Comparison of ENCODE assay signal across 15 mouse cellular contexts in the genomic region with DNA sequence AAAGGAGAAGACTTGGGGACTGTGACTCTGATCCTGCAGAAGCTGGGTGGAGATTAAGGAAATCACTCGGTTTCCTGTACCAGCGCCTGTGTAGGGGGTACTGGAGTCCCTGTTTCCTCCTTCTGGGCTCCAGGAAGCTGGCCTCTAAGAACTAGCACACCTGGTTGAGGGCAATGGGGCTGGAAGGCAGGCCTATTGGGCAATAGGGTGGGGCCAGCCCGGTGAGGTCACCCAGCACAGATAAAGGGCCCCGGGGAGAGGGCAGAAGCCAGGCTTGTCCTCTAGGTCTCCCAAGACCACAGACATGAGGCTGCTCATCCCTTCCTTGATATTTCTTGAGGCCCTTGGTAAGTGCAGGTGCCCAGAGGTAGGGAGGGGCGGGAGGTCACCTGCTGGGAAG. TPM values are rescaled to one million over a fixed set of nuclear protein-coding genes. Genes with fewer than 3 reads are reported as not detected.
A peak's percentile ranks its signal among the peaks of the same experiment; 100 is the strongest.
DNase-seq lines count a peak whose midpoint lies in the region; ATAC-seq and TF ChIP-seq lines count a peak whose summit lies in the region.
"Had no signal": no experiment of that assay in that cellular context is flagged by ENCODE, and none has a peak within 500 bp of the region (broad histone marks: within the 10 kb centered on the region; RNA-seq: fewer than 3 reads in every experiment).

A gene (plus strand): TSS at position 250 of the 400 bp plus-strand sequence.

- H3K27ac ChIP-seq in intestine, embryonic 15.5 days, result no peak within 1 kb of the TSS
- H3K27ac ChIP-seq in liver, postnatal 0 days (ENCODE audit: low read depth), result 0 out of 2 replicates have a peak within 1 kb of the TSS, but pooled peaks have one; percentile 39
- H3K27ac ChIP-seq: hindbrain, embryonic 12.5 days; layer of hippocampus, adult 2 months; midbrain, embryonic 15.5 days; neural tube, embryonic 13.5 days had no signal

- 47% methylated on average over 5 of the region's 5 CpGs for WGBS in intestine, embryonic 15.5 days
- WGBS in liver, postnatal 0 days (ENCODE audit: insufficient replicate concordance), result 31% methylated on average over 5 of the region's 5 CpGs

- H3K27me3 ChIP-seq in intestine, embryonic 15.5 days (replicated peaks), result no peaks in the 10 kb centered on the region
- H3K27me3 ChIP-seq in liver, postnatal 0 days (ENCODE audit: insufficient read depth, low read length), result no peaks in the 10 kb centered on the region
- H3K27me3 ChIP-seq: hindbrain, embryonic 12.5 days; midbrain, embryonic 15.5 days; neural tube, embryonic 13.5 days had no signal

- peak; percentile 38 to 72 for DNase-seq in spleen, postnatal 4 days (ENCODE audit: low spot score in 2 of 2)
- no peak for DNase-seq in spleen, adult 18-20 months
- DNase-seq in liver, postnatal 0 days, result peak; percentile 61
- DNase-seq in cerebellum, adult 11-12 months, result no peak
- DNase-seq in B cell, adult 2 months, result no peak
- DNase-seq in kidney, adult 8-10 months, result no peak
- DNase-seq: adrenal gland, adult 8-10 months; kidney, adult 2 months had no signal

- TF ChIP-seq CTCF in liver, postnatal 0 days (IDR thresholded peaks at IDR 0.05; ENCODE audit: low read depth), result no peak

- TF ChIP-seq EP300 in liver, postnatal 0 days (IDR thresholded peaks at IDR 0.05; ENCODE audit: low read depth), result no peak

- H3K9me3 ChIP-seq in intestine, embryonic 15.5 days, result no peaks in the 10 kb centered on the region
- H3K9me3 ChIP-seq in liver, postnatal 0 days (ENCODE audit: low read length), result no peaks in the 10 kb centered on the region
- H3K9me3 ChIP-seq: hindbrain, embryonic 12.5 days; midbrain, embryonic 15.5 days; neural tube, embryonic 13.5 days had no signal

- H3K4me1 ChIP-seq in intestine, embryonic 15.5 days (replicated peaks), result no peaks in the 10 kb centered on the region; the same call in 1 of the 2 replicates
- peaks cover 3% of the 10 kb centered on the region; the same call in 1 of the 2 replicates for H3K4me1 ChIP-seq in liver, postnatal 0 days (ENCODE audit: insufficient read depth)
- H3K4me1 ChIP-seq: hindbrain, embryonic 12.5 days; midbrain, embryonic 15.5 days; neural tube, embryonic 13.5 days had no signal

- no peak within 1 kb of the TSS for H3K4me3 ChIP-seq in intestine, embryonic 15.5 days (replicated peaks)
- H3K4me3 ChIP-seq in liver, postnatal 0 days (ENCODE audit: low read depth, low read length), result peak within 1 kb of the TSS; percentile 26
- H3K4me3 ChIP-seq: hindbrain, embryonic 12.5 days; layer of hippocampus, adult 2 months; midbrain, embryonic 15.5 days; neural tube, embryonic 13.5 days had no signal

- no peaks in the 10 kb centered on the region for H3K36me3 ChIP-seq in intestine, embryonic 15.5 days
- no peaks in the 10 kb centered on the region for H3K36me3 ChIP-seq in liver, postnatal 0 days (replicated peaks; ENCODE audit: insufficient read depth, low read length)
- H3K36me3 ChIP-seq: hindbrain, embryonic 12.5 days; midbrain, embryonic 15.5 days; neural tube, embryonic 13.5 days had no signal

- H3K9ac ChIP-seq in intestine, embryonic 15.5 days, result no peak within 1 kb of the TSS
- H3K9ac ChIP-seq in liver, postnatal 0 days (replicated peaks), result peak within 1 kb of the TSS; percentile 30; the same call in 1 of the 2 replicates
- H3K9ac ChIP-seq: hindbrain, embryonic 12.5 days; midbrain, embryonic 15.5 days; neural tube, embryonic 13.5 days had no signal

- H3K4me2 ChIP-seq in intestine, embryonic 15.5 days (replicated peaks), result no peak within 1 kb of the TSS
- 0 out of 2 replicates have a peak within 1 kb of the TSS, but pooled peaks have one; percentile 1 for H3K4me2 ChIP-seq in liver, postnatal 0 days (ENCODE audit: low read depth, low read length)
- H3K4me2 ChIP-seq: hindbrain, embryonic 12.5 days; midbrain, embryonic 15.5 days; neural tube, embryonic 13.5 days had no signal

- peak; percentile 95 for ATAC-seq in intestine, embryonic 15.5 days
- peak; percentile 72 for ATAC-seq in liver, postnatal 0 days
- ATAC-seq: midbrain, embryonic 15.5 days had no signal

RNA-seq across cellular contexts. Expression of the gene that starts here (rescaled TPM):
- polyA plus RNA-seq in intestine, embryonic 15.5 days (2015; fragmentation: Nextera tagmentation; extraction: Ambion mirVana), result 2.2 and 5.1 TPM in 2 replicates
- 235 and 247 TPM in 2 replicates for polyA plus RNA-seq in liver, postnatal 0 days (2015; fragmentation: Nextera tagmentation; extraction: Ambion mirVana)
- polyA plus RNA-seq: cortical plate, adult 2 months; urinary bladder, adult 2 months had no signal

Comparison
In these comparisons a context has a peak if more than half of its experiments do, and no peak if none do; other contexts are left out.
1. RNA of the gene that starts here (polyA plus RNA-seq): 235 to 247 TPM in liver, postnatal 0 days; 2.2 to 5.1 TPM in intestine, embryonic 15.5 days; every median in the first group is over 10 times any median in the second.
2. DNase-seq: peak in spleen, postnatal 4 days (2 of 2) and liver, postnatal 0 days (single experiment); none in spleen, adult 18-20 months (0 of 2), cerebellum, adult 11-12 months (single experiment), B cell, adult 2 months (0 of 2) and kidney, adult 8-10 months (0 of 2).